Mouse (Mus musculus): ENCODE results near the gene Slc7a7. TPM values are rescaled to one million over a fixed set of nuclear protein-coding genes. Genes with fewer than 3 reads are reported as not detected.

Slc7a7 gene
- polyA plus RNA-seq (2012; ENCODE audit: insufficient read depth, low replicate concordance) = 1.6 TPM in 1 of 2 replicates, not detected in the other

- TF ChIP-seq FLI1 (IDR thresholded peaks at IDR 0.05; ENCODE audit: low read length) (no peak), GATA1 (IDR thresholded peaks at IDR 0.05; ENCODE audit: borderline replicate concordance, low read length) (no peak)
- H3K4me1 ChIP-seq = peaks cover 30% of the 10 kb centered on the region
- H3K36me3 ChIP-seq (replicated peaks; ENCODE audit: low read length) = no peaks in the 10 kb centered on the region
- H3K4me3 ChIP-seq (replicated peaks) = no peak within 1 kb of the TSS
- no peaks in the 10 kb centered on the region for H3K9me3 ChIP-seq
- no peaks in the 10 kb centered on the region for H3K27me3 ChIP-seq (replicated peaks)
Observed at GRCm38 (mm10) chr14:54417623-54418081, at the start of gene Slc7a7. TSS of gene Slc7a7 (minus strand) at chr14:54417780.

DNA sequence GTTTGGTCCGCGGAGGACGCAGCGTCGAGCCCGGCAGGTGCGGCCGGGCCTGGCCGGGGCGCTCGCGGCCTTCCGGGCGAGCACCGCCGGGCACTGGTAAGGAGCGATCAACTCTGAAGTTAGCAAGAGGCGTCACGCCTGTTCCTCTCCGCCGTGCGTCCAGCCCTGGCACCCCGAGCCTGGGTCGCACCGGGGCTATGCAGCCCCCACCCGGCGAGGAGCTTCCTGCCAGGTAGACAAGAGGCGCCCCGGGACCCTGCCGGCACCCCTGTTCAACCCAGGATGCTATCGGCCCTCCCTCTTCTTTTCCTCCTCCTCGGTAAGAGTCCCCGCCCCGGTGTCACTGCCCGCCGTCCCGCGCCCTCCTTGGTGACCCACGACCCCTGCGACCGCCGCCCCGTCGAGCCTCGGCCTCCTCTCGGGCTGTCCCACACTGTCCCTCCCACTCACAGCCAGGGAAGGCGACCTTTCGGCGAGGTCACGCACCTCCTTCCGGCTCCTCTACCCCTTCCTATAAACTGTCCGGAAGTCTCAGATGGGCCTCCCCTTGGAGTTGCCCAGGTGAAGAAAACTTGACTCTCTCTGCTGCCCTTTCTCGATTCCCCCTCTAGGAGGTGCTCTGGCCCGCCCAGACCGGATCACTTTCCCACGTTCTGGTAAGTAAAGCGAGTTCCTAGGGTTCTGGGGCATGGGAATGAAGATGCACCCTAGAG, 46.9 kb upstream of the Slc7a7 start:
- TF ChIP-seq GATA1 (IDR thresholded peaks at IDR 0.05; ENCODE audit: borderline replicate concordance, low read length) (no peak), FLI1 (IDR thresholded peaks at IDR 0.05; ENCODE audit: low read length) (no peak)
- H3K4me3 ChIP-seq (replicated peaks) = peak overlapping the region; percentile 99
- no peaks in the 10 kb centered on the region for H3K27me3 ChIP-seq (replicated peaks)
- no peaks in the 10 kb centered on the region for H3K9me3 ChIP-seq
- H3K4me1 ChIP-seq = peaks cover 42% of the 10 kb centered on the region
- H3K36me3 ChIP-seq (replicated peaks; ENCODE audit: low read length) = peaks cover 41% of the 10 kb centered on the region

- peaks cover 40% of the 10 kb centered on the region for H3K4me1 ChIP-seq
- H3K9me3 ChIP-seq = no peaks in the 10 kb centered on the region
- TF ChIP-seq FLI1 (IDR thresholded peaks at IDR 0.05; ENCODE audit: low read length) (no peak), GATA1 (IDR thresholded peaks at IDR 0.05; ENCODE audit: borderline replicate concordance, low read length) (no peak)
- no peaks in the 10 kb centered on the region for H3K27me3 ChIP-seq (replicated peaks)
- peaks cover 36% of the 10 kb centered on the region for H3K36me3 ChIP-seq (replicated peaks; ENCODE audit: low read length)
- H3K4me3 ChIP-seq (replicated peaks) = peak within 1 kb of the TSS; percentile 99
Observed at GRCm38 (mm10) chr14:54463959-54464292, 46.3 kb upstream of the Slc7a7 start, which contains the start of gene Lrp10. TSS of gene Lrp10 (plus strand) at chr14:54464137.

GRCm38 (mm10) chr14:54463108-54463958, 45.8 kb upstream of the Slc7a7 start:
- no peak for TF ChIP-seq GATA1 (IDR thresholded peaks at IDR 0.05; ENCODE audit: borderline replicate concordance, low read length)
- no peak; the same call in 1 of the 2 replicates for TF ChIP-seq FLI1 (IDR thresholded peaks at IDR 0.05; ENCODE audit: low read length)
- Histone ChIP-seq H3K4me3 (replicated peaks) (peak overlapping the region; percentile 99), H3K36me3 (replicated peaks; ENCODE audit: low read length) (peaks cover 30% of the 10 kb centered on the region), H3K4me1 (peaks cover 35% of the 10 kb centered on the region), H3K27me3 (replicated peaks) (no peaks in the 10 kb centered on the region), H3K9me3 (no peaks in the 10 kb centered on the region)

DNA sequence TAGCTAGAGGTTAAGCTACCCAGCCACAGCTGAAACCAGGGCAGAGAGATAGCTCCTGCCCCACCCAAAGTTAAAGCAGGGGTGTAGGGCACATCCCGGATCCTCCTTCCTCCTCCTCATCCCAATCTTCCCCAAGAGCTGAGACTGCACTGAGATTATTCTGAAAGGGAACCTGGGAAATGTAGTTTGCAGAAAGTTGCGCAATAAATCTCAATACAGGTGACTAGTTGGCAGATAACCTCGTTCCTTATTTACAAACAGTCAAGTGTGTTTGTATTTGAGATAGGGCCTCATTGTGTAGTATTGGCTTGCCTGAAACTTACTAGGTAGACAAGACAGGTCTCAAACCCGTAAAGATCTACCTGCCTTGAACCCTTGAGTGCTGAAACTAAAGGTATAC, 44.6 kb upstream of the Slc7a7 start:
- H3K27me3 ChIP-seq (replicated peaks) = no peaks in the 10 kb centered on the region
- H3K36me3 ChIP-seq (replicated peaks; ENCODE audit: low read length) = peaks cover 18% of the 10 kb centered on the region

DNA sequence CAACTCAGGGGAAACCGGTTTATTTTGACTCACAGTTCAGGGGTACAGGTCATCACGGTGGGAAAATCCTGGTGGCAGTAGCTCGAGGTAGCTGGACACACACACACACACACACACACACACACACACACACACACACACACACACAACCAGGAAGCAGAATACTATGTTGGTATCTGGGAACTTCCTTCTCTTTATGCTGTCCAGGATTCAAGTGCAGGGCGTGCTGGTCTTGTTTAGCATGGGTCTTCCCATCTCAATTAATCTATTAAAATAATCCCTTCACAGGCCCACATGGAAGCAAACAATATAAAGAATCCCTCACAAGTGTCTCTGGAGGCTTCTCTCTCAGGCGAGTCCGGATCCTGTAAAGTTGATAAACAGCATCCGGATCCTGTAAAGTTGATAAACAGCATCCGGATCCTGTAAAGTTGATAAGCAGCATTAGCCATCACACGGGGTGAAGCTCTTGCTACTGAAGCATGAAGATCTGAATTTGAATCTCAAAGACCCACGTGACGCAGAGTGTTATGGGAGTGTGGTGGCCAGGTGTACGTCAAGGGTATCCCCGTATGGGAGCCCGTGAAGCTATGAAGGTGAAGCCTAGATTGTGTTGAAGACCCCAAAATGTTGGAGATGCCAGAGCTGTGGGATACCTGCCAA, 40.5 kb upstream of the Slc7a7 start:
- Histone ChIP-seq H3K4me3 (replicated peaks) (no peak overlapping the region), H3K4me1 (no peaks in the 10 kb centered on the region; the same call in 1 of the 2 replicates), H3K36me3 (replicated peaks; ENCODE audit: low read length) (no peaks in the 10 kb centered on the region), H3K27me3 (replicated peaks) (peaks cover 9% of the 10 kb centered on the region), H3K9me3 (peaks cover 3% of the 10 kb centered on the region; the same call in 1 of the 2 replicates)
- TF ChIP-seq GATA1 (IDR thresholded peaks at IDR 0.05; ENCODE audit: borderline replicate concordance, low read length) = no peak

More for the DNA sequence above, 44.6 kb upstream of the Slc7a7 start:
- TF ChIP-seq FLI1 (IDR thresholded peaks at IDR 0.05; ENCODE audit: low read length) = no peak
- TF ChIP-seq GATA1 (IDR thresholded peaks at IDR 0.05; ENCODE audit: borderline replicate concordance, low read length) = no peak
- Histone ChIP-seq H3K4me3 (replicated peaks) (no peak overlapping the region), H3K9me3 (peaks cover 3% of the 10 kb centered on the region; the same call in 1 of the 2 replicates), H3K4me1 (peaks cover 25% of the 10 kb centered on the region)

GRCm38 (mm10) chr14:54454669-54455528, 37.3 kb upstream of the Slc7a7 start:
- no peaks in the 10 kb centered on the region for H3K36me3 ChIP-seq (replicated peaks; ENCODE audit: low read length)

GRCm38 (mm10) chr14:54453566-54453965, 36.0 kb upstream of the Slc7a7 start:
- Histone ChIP-seq H3K4me1 (peaks cover 9% of the 10 kb centered on the region), H3K4me3 (replicated peaks) (no peak overlapping the region), H3K9me3 (peaks cover 3% of the 10 kb centered on the region; the same call in 1 of the 2 replicates), H3K27me3 (replicated peaks) (peaks cover 11% of the 10 kb centered on the region), H3K36me3 (replicated peaks; ENCODE audit: low read length) (no peaks in the 10 kb centered on the region)
- TF ChIP-seq FLI1 (IDR thresholded peaks at IDR 0.05; ENCODE audit: low read length) = no peak
- no peak for TF ChIP-seq GATA1 (IDR thresholded peaks at IDR 0.05; ENCODE audit: borderline replicate concordance, low read length)

More at GRCm38 (mm10) chr14:54454669-54455528, 37.3 kb upstream of the Slc7a7 start:
- no peaks in the 10 kb centered on the region for H3K4me1 ChIP-seq
- peaks cover 3% of the 10 kb centered on the region; the same call in 1 of the 2 replicates for H3K9me3 ChIP-seq
- TF ChIP-seq FLI1 (IDR thresholded peaks at IDR 0.05; ENCODE audit: low read length) (no peak), GATA1 (IDR thresholded peaks at IDR 0.05; ENCODE audit: borderline replicate concordance, low read length) (no peak)
- H3K27me3 ChIP-seq (replicated peaks) = peaks cover 11% of the 10 kb centered on the region
- H3K4me3 ChIP-seq (replicated peaks) = no peak overlapping the region

Data from megakaryocyte, embryonic 14.5 days (primary cell).